Mouse (Mus musculus) right cerebral cortex, postnatal 10 days (tissue): ENCODE measurements around the gene Morc3.

Experiments used
- DNase-seq, 2 experiments: peaks; one replicate each; pipeline ENCODE4 v3.0.0; 2021; ENCODE audit warnings: low spot score in 2 of 2

Gene Morc3

DNA sequence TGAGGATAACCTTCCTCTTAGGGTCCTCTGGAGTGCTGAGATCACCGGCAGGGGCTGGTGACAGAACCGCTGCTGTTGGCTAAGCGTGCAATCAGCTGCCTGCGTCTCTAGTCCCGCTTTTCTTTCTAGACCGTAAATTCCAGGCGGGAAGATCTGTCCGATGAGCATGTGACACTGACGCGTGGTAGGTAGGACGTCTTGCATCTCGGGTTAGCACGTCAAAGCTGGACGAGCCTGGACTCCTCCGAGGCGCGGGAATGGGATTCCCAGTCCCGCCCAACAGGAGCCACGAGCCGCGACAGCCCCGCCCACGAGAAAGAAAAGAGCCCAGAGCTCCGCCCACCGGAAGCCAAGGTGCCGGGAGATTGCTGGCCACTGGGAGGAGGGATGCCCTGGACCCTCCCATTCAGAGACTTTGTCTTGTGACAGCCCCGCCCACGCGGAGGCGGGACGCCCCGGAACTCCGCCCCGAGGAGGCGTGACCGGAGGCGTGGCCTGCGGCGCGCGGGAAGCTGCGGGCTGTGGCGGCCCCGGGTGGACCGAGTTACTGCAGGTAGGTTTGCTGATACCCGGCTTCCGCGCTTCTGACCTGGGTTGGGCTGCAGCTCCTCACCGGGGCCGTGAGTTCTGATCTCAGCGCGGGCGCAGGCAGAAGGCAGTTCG, 51.6 kb downstream of the Morc3 start, which contains the start of gene Chaf1b:
Chaf1b (plus strand) TSS at position 479 of the 663 bp plus-strand sequence.
- DNase-seq: peak; percentile 97 to 98

DNA sequence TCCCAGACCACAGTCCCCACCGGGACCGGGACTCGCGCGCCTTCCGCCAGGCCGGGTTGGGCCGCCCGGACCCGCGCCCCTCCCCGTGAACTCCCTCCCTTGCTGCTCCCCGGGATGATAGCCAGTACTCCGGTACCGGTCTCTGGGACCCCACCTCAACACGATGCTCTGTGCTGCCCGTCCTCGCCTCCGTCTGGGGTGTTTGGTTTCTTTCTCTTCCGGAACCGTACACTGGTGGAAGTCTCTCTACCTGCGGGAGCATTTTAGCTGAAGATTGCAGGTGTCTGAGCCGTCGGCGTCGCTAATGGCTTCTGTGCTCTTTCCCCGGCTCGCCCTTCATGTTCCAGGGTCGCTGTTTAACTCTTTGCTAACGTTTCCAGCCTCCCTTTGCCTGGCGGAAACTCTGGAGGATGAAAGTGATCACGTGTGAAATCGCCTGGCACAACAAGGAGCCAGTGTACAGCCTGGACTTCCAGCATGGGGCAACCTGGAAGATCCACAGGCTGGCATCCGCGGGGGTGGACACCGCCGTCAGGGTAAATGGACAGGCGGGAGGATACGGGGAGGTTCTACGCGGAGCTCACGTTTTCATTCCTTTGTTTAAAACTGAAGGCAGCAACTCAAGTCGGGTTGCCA, 52.3 kb downstream of the Morc3 start:
- DNase-seq: no peak

DNA sequence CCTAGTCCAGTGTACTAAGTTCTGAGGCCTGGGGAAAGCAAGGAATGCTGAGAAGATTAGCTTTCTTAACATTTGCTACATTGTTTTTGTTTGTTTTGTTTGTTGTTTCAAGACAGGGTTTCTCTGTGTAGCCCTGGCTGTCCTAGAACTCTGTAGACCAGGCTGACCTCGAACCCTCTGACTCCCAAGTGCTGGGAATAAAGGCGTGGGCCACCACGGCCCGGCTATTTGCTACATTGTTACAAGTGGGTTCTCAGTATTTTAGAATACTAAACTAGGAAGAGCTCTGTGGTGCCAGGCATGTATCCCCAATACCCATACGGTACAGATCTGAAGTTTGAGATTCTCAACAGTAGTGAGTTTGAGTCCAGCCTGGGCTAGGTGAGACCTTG, 52.8 kb downstream of the Morc3 start:
- no peak for DNase-seq

DNA sequence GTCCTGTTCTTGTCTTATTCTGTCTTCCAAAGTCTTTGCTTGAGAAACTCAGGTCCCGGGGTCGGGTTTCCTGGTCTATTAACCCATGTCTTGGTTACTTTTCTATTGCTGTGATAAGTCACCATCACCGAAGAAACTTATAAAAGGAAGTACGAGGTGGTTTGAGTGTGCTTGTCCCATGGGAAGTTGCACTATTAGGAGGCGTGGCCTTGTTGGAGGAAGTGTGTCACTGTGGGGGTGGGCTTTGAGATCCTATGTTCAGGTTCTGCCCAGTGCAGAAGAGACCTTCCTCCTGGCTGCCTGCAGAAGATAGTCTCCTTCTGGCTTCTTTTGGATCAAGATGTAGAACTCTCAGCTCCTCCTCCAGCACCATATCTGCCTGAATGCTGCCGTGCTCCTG, 56.6 kb downstream of the Morc3 start:
- no peak for DNase-seq

DNA sequence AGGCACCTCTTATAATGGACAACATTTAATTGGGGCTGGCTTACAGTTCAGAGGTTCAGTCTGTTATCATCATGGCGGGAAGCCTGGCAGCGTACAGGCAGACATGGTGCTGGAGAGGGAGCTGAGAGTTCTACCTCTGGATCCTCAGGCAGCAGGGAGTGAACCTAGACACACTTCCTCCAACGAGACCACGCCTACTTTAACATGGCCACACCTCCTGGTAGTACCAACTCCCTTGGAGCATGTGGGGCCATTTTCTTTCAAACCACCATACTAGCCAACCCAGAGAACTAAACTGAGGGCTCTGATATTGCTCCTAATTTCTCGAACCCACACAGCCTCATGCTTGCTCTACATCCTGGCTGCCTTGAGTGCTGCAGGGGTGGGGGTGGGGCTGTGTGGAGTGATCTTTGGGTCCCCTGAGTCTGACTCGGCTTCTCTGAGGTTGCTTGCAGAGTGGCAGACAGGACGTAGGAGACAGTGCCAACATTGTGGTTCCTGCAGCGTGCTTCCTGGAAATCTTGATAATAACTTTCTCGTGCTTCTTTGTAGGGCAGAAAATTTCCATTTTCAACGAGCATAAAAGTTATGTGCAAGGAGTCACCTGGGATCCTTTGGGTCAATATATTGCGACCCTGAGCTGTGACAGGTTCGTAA, 59.2 kb downstream of the Morc3 start:
- DNase-seq: no peak

DNA sequence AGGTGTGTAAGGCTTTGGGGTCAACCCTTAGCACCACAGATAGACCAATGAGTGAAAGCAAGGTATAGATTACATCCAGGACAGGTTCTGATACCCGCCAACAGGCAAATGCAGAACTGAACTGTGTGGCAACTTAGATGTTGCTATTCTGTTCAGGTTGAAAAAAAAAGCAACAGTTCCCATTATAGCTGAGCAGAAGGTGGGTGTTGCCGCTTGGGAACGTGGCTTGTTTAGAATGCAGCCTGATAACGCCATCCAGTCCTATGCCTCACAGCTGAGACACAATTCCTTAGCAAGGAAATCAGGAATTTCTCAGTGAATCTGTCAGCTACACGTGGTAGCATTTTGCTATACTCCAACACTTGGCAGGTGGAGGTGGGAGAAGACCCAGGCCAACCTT, 61.4 kb downstream of the Morc3 start:
- peak in 1 of 2 experiments; percentile 55 for DNase-seq

DNA sequence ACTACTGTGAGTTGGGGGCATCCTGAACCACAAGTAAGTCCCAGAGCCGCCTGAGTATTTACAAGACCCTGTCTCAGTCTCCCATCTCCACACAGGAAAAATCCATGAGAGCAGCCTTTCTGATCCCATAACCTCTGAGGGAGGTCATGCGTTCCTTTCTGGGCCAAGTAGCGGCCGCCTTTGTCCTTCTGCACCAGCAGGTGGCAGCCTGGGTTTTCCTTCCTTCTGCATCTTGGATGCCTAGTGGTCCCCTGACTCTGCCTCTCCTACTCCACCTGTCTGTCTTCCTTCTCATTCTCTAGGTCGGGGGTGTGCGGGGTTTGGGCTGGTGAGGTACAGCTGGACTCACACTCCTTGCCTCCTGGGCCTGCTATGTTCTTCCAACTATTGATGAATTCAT, 71.1 kb downstream of the Morc3 start:
- DNase-seq: no peak

DNA sequence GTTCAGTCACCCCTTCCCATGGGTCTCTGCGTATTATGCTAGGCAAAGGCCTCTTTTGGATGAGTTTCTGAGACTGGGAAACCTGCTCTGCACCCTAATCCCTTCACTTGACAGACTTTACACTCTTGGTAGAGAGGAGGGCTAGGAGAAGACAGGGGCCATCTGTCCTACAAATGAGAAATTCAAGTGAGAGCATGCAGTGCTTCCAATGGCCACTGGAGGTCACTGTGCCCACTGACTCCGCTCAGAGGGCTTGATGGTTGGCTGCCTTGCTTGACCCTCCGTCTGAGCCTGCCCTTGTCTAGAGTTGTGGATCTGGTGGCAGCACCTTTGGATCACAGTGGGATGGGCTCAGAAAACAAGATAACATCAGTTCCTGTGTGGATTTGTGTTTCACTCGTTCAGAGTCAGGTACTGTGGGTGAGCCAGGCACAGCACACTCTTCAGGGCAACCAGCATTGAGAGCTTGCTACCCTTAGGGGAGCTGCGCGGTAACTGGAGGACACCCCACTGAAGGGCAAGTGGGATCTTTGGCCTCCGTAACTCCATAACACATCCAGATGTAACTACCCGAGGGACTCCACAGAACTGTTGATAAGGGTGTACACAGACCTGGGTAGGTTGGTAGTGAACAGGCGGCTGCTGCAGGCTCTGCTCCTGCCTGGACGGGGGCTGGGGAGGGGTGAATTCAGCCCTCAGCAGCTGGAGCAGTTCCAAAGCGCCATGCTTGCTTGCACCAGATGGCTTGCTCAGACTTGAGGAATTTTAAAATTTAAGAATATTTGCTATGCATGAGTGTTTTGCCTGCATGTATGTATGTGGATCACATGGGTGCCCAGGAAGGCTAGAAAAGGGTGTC, 74.5 kb downstream of the Morc3 start:
- peak; percentile 73 to 76 for DNase-seq

DNA sequence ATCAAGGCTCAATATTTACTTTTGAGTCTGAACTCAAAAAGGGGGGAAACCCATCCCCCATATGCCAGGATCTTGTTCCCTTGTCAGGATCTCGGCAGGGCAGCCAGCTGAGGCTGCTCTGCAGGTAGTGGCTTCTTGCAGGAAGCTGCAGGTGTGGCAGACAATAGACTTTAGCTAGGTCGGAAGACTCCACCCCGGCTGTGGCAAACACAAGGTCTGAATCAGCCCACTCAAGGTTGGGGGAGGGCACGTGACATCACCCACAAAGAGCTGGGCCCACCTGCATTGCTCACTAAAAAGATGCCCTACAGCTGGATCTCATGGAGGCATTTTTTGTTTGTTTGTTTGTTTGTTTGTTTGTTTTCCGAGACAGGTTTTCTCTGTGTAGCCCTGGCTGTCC, 75.8 kb downstream of the Morc3 start:
- DNase-seq: no peak

DNA sequence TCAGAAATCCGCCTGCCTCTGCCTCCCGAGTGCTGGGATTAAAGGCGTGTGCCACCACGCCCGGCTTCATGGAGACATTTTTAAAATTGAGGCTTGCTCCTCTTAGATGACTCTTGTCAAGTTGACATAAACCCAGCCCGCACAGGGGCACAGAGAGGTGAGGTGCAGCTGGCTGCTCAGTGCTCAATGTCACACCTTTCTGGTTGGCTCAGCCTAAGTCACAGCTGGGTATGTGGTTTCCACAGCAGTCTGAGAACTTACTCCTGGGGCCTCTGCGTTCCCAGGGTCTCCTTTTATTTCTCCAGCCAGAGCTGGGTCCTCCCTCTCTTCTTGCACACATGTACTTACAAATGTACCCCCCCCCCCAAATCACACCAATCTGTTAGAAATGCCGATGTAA, 76.3 kb downstream of the Morc3 start:
- DNase-seq: no peak

DNA sequence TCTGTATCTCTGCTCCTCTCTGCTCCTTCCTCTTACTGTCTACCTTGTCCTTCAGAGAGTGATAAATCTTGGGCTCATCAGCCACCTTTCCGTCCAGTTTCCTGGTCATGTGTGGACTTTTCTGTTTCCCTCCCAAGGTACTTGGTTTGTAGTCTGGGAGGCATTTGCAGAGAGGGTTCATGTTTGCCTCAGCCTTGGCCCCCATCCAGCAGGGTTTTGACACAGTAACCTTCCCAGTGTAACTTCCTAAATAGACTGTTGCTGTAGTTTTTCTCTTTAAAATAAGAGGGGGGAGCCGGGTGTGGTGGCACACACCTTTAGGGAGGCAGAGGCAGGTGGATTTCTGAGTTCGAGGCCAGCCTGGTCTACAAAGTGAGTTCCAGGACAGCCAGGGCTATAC, 78.0 kb downstream of the Morc3 start:
- no peak for DNase-seq

DNA sequence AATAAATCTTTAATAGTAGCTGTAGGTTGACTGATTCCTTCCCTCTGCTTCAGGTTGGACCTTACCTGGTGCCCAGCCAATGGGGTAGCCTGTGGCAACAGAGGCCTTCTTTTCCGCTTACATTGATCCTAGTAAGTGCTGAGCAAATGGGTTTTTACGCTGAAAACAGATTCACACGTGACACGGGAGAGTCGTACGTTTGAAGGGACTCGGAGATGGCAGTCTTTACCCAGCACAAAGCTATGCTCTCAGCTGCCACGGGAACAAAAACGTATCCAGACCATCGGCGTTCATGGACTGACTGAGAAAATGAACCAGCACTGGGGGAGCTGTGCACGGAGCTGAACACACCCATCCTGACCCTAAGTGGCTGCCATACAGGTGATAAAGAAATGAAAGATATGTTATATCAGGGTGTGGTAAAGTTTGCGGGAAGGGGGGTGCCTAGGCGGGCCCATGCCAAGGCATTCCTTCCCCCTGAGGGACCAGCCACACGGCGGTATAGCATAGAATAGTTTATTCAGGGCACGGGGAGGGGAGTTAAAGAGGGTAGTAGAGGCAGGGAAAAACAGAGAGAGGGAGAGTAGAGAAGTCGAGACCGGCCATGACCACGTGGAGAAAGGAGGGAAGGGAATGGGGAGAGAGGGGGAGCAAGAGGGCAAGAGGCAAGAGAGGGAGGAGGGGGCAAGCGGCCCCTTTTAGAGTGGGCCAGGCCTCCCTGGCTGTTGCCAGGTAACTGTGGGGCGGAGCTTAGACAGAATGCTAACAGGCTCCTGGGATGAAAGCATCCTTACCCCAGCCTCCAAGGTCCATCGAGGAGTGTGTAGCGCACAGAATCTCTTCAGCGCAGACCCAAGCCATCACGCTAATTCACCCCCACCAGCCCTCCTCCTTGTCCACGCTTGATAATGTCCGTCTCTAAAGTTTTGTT, 79.1 kb downstream of the Morc3 start:
- DNase-seq: no peak

DNA sequence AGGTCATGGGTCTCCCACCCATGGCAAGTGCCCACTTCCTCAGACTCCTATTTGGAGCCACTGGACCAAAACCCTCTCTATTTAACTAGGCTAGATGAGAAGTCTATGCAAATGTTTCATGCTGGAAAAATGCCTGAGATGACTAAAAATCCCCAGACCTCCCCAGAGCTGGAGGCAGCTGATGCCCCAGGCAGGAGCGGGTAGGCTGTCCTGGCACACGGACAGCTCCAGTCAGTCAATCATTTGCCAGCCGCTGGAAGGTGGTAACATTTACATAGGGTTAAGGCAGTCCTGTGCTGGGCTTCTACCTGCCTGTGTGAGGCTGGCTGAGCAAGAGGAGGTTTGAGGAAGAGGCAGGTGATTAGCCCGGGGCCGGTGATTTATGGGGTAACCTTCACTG, 80.2 kb downstream of the Morc3 start:
- no peak for DNase-seq

DNA sequence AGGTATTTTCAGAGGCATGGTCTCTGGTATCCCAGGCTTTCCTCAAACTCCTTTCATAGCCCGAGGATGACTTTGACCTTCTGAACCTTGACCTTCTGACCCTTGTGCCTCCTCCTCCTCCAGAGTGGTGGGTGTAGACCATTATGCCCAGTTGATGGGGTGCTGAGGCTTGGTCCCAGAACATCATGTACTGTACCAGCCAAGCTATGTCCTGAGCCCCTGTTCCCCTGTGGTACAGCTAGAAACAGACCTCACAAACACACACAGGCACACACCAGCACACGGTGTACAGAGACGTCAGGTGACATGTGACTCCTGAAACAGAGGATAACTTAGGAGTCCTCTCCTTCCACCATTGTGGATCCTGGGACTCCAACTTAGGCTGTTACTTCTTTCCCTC, 80.9 kb downstream of the Morc3 start:
- no peak for DNase-seq

DNA sequence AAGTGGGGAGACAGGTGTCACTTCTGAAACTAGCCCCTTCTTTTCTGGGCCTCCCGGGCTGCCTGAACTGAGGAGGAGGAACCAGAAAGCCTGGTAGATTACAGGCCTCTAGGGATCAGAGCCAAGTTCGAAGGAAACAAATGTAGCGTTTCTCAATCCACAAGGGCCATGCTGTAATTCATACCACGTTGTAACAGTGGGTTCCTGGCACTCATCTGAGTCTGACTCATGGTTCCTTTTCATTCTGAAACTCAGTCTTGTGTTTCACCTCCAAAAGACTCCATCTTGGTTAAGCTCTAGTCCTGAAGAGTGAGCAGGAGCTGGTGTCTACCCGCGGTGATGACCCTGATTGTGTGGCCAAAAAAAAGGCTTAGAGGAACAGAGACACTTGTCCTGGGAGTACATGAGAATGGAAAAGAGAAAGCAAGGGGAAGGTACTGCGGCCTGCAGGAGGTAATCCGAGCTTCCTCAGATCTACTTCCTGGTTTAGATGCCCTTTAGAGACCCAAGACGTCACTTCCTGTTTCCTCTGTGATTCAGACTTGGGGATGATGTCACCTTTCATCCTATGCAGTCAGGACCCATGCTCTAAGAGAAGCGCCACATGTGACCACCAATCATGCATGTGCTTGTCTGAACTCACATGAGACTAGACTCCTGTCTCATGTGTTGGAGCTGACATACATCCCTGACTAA, 82.1 kb downstream of the Morc3 start:
- no peak for DNase-seq

DNA sequence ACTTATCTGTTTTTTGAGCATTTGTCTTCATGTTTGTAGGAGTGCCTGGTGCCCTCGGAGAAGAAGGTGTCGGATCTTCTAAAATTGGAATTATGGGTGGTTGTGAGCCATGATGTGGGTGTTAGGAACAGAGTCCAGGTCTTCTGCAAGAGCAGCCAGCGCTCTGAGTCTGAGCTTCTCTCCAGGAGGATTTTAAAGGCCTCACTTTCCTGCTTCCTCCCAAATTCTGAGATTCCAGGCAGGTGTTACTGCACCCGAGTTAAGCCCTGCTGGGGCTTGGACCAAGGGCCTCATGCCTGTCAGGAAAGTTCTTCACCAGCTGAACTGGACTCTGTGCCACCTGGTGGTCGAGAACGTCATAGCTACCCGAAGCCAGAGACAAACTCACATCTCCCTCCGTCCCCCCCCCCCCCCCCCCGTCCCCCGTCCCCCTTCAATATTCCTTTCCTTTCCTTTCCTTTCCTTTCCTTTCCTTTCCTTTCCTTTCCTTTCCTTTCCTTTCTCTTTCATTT, 83.5 kb downstream of the Morc3 start:
- DNase-seq: peak in 1 of 2 experiments; percentile 59

DNA sequence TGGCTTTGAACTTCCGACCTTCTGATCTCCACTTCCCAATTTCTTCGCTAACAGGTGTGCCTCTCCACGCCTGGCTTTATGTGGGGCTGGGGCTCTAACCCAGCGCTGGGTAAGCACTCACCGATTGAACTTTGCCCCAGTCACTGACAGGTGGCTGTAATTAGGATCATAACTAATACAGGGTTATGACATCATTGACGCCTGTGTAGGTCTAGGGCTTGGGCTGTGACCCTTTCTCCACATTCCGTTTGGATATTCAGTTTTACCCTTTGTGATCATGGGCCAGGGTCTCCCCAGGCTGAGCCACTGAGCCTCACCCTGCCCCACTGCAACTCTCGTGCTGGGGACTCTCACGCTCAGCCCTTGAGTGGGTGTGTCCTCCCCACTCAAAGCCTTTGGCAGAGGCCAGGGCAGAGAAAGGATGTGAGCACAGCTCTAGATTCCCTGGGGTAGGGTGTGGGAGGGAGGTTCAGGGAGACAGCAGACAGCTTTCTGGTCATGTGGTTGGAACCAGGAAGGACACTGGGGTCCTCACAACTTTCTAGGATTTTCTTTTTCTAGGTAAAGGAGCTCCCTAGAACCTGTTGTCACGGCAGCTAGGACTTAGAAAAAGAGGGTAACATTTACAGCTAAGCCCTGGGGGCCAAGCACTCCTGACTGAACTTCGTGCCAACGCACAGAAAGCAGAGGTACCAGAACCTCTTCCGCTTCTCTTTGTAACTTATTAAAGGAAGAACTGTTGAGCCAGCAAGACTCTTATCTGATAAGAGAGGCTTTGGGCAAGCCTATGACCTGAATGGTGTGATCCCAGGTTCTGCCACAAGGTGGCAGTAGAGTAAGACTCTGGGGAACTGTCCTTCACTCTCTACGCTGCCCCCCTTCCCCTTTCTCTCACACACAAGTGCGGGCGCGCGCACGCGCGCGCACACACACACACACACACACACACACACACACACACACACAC, 86.1 kb downstream of the Morc3 start:
- DNase-seq: peak; percentile 80 to 89

DNA sequence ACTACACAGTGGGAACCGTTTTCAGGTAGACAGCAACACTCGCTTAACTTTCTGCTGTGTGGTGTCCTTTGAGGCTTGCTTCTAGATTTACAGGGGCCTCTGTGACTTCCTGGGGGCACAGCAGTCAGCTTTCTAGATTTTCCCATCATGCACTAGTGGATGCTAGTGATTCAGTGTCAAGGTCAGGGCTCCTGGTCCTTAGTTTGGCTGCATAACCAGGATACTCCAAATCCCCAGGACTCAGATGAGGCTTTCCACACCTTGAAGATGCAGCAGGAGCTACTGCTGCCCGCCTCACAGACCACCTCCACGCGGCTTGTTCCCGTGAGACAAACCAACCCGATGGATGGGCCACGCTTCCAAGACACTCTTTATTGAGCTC, 86.7 kb downstream of the Morc3 start:
- DNase-seq: no peak

DNA sequence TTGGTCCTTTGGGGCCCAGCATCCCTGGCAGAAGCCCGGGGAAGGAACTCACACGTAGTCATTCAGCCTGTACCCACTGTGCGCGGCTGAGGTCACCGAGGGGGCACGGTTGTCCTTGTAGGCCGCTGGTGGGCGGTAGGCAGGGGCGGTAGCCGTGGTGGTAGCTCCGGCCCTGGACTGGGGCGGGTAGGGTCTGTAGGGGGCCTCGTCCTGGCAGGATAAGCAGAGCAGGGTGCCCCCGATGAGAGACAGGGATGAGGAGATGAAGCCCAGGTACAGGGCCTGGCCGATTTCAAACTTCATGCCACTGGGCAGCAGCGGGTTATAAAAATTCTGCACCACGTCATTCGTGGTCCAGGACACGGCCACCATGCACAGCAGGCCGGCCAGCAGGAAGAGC, 87.3 kb downstream of the Morc3 start:
- DNase-seq: no peak
